Mouse (Mus musculus): ENCODE measurements around the gene Aplnr. TPM values are rescaled to one million over a fixed set of nuclear protein-coding genes. Genes with fewer than 3 reads are reported as not detected.

The Aplnr gene
- polyA plus RNA-seq, 1 experiment: not detected

DNA sequence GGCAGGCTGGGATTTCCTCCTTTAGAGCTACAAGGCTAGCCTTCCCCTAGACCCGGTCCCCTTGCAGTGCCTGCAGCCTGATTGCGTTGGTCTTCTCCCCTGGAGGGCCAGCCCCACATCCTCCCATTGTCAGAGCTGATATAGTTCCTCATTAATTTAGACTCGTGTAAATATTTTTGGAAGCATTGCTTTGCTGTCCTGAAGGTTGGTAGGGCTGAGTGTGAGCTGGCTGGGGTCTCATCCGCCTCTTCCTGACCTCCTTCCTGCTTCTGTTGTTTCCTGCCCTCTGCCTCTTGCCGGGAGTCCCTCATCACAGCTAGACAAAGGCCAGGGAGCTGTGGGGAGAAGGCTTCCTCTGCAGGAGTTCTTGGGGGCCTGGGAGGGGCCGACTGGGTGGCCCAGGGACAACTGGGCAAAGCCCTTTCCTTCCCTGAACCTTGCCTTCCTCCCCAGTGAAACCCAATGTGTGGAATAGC, 6.5 kb upstream of the Aplnr start:
- TF ChIP-seq GATA1 (IDR thresholded peaks at IDR 0.05; ENCODE audit: low read length): no peak

DNA sequence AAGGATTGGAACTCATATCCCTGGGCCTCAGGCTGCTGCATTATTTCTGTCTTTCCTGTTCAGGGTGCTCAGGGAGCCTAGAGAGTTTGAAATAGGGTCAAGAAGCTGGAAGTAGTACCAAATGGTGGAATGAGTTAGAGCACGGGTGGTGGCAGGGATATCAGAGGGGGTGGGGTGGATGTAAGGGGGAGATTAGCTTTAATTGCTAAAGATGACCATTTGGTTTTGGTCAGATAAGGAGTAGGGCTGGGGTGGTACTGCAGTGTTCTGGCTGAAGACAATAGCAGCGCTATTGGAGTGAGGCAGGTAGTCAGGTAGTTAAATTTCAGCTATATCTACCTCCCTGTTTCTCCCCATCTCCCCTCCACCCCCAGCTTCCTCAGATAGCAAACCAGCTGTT, 4.8 kb upstream of the Aplnr start:
- no peak for TF ChIP-seq GATA1 (IDR thresholded peaks at IDR 0.05; ENCODE audit: low read length)

DNA sequence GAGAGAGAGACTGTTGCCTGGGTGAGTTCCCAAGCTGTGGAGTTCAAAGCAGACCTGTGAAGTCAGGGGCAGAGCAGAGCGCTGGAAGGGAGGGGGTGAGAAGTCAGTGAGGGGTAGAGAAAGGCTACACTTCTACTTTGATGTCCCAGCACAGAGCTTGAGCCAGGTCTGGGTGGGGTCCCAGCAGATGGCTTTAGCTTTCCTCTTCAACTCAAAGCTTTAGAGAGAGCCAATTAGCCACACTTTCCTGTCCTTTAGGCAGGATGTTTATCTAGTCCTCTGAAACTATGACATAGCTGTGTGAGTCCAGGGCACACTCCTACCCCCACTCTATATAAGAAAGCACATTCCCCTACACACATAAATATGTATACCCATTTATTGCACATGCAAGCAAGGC, 4.3 kb upstream of the Aplnr start:
- no peak for TF ChIP-seq GATA1 (IDR thresholded peaks at IDR 0.05; ENCODE audit: low read length)

DNA sequence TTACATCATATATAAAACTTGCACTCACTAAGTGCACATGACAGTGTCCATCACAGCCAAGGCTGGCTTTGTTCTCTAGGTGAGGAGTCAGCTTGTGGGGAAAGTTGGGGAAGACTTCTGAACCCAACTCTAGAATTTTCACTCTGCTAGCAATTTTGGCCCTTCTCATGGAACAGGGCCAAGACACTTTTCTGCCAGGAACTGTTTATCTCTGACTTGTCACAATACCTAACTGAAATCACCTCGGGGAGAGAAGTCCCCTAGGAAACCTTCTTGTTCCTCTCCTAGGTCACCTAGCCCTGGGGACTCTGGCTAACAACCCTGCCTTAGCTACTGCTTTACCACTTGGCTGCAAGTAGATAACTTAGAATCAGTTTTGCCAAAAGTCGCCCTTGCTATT, 3.8 kb upstream of the Aplnr start:
- no peak for TF ChIP-seq GATA1 (IDR thresholded peaks at IDR 0.05; ENCODE audit: low read length)

DNA sequence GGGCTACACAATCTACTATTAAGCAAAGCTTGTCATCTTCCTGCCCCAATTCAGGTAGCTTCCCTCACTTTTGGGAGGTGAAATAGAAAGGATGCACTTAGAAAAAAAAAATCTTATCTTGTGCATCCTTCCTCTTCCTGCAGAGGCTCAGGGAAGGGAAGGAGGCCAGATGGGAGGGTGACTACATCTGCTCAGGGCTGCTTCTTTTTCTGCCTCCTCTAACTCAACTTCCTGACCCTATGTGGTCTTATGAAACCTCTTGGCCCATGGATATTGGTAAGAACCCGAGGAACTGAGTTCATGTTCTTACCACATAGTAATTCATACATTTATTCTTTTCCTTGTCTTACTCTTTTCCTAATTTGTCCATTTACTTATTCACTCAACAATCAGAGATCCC, 926 bp upstream of the Aplnr start:
- TF ChIP-seq GATA1 (IDR thresholded peaks at IDR 0.05; ENCODE audit: low read length): no peak

DNA sequence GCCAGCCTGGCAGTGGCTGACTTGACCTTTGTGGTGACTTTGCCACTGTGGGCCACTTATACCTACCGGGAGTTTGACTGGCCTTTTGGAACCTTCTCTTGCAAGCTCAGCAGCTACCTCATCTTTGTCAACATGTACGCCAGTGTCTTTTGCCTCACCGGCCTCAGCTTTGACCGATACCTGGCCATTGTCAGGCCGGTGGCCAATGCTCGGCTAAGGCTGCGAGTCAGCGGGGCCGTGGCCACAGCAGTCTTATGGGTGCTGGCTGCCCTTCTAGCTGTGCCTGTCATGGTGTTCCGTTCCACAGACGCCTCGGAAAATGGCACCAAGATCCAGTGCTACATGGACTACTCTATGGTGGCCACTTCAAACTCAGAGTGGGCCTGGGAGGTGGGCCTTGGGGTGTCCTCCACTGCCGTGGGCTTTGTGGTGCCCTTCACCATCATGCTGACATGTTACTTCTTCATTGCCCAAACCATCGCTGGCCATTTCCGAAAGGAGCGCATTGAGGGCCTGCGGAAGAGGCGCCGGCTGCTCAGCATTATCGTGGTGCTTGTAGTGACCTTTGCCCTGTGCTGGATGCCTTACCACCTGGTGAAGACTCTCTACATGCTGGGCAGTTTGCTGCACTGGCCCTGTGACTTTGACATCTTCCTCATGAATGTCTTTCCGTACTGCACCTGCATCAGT, 951 bp downstream of the Aplnr start:
- TF ChIP-seq GATA1 (IDR thresholded peaks at IDR 0.05; ENCODE audit: low read length): no peak

DNA sequence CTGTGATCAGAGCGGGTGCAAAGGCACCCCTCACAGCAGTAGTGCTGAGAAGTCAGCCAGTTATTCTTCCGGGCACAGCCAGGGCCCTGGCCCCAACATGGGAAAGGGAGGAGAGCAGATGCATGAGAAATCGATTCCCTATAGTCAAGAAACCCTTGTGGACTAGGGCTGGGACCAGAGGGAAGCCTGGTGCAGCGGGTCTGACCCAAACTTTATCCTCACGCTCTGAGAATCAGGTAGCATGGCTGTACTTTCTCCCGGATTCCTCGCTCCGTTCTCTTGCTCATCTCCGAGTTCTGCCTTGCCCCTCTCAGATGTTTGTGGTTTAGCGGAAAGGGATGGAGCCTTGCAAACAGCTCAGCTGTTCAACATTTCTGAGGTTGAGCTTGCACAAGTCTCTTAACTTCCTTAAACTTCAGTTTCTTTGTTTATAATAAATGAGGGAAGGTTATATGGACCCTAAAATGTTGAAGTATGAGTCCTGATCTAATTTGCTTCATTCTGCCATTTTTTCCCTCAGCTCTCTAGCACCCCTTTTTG, 1.6 kb downstream of the Aplnr start:
- TF ChIP-seq GATA1 (IDR thresholded peaks at IDR 0.05; ENCODE audit: low read length): no peak

DNA sequence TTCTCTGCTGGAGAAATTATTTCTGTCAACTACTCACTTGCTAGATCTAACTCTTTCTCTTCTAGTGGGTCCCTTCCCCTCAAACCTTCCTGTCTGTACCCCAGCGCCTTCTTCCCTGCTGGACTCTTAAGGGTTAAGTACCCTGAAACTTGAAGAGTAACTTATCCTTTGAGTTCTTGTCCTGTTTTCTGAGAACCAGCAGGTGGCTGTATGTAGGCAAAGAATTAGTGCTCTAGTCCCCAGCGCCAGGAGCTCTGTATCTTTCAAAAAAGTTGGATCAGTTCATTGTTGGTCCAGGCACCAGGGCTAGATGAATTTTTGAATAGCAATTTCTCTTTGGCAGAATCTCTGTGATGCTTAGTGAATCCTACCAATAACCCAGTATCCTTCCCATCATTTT, 2.1 kb downstream of the Aplnr start:
- no peak for TF ChIP-seq GATA1 (IDR thresholded peaks at IDR 0.05; ENCODE audit: low read length)

DNA sequence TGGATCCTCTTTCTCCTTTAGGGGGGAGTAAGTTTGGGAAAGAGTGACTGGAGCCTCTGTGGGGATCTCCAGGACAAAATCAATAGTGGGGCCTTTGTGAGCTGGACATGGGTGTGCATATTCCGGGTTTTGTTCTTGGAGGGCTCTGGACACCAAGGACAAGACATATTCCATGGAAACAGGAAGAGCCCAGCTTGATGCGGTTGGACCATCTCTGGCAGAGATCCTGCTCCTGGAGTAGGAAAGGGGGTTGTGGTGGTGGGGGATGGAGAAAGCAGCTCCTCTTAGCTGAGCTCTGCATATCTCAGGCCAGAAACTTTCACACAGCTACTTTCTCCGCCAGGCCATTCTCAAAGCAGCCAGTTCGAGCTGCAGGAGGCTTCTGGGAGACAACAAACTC, 3.4 kb downstream of the Aplnr start:
- no peak for TF ChIP-seq GATA1 (IDR thresholded peaks at IDR 0.05; ENCODE audit: low read length)

DNA sequence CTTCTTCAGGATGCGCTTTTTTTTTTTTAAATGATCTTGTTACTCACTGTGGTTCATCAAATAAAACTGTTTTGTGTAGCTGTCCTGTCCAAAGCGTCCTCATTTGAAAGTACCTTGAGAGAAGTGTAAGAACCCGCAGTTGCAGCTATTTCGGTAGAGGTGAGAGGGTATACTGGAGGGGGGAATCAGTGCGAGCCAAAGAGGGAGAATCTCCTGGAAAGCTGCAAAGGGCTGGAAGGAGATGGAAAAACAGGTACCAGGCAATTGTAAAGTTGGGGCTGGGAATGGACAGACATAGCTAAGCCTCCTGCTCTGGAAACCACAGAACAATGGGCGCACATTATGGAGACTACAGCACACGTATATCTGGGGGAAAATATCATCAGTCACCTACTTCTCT, 3.8 kb downstream of the Aplnr start:
- TF ChIP-seq GATA1 (IDR thresholded peaks at IDR 0.05; ENCODE audit: low read length): no peak

DNA sequence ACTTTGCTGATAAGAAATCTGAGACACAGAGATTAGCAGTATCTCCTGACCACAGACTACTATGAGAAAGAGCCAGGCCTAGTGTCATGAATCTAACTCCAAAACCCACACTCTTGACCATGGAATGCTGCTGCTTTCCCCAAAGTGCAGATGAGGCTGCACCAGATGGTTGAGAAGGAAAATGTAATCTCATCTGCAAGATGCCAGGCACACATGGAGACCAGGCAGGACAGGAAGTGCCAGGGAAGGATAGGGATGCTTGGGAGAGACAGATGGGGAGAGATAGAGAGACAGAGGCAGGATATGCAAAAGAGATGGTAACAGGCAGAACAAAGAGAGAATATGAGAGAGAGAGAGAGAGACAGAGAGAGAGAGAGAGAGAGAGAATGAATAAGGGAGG, 4.8 kb downstream of the Aplnr start:
- no peak for TF ChIP-seq GATA1 (IDR thresholded peaks at IDR 0.05; ENCODE audit: low read length)

DNA sequence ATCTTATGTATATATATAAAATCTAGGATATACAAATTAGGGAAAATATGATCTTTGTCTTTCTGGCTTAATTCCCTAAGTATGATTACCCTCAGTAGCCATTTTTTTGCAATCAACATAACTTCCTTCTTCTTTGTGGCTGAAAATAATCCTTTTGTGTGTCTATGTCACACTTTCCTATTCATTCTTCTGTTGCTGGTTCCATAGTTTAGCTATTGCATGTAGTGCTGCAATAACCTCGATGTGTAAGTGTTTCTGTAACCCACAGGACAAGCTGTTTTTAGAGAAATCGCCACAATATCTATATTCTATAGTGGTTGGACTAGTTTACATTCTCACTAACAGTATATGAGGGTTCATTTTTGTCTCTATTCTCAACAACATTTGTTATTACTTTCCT, 8.9 kb downstream of the Aplnr start:
- TF ChIP-seq GATA1 (IDR thresholded peaks at IDR 0.05; ENCODE audit: low read length): no peak

DNA sequence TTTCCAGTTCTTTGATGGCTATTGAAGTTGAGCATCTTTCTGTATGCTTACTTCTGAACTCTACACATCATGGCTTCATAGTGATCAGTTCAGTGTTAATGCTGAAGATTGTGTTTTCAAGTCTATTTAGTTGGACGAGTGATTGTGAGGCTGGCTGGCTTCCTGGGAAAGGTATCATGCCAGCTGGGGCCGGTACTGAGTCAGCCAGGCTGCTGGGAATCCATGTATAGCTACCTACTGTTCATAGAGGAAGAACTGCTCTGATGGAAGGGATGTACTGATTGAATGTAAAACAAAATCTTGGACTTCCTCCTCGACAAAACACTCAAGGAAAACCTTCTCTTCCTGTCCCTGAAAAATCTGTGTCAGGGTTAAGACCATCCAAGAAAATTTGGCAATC, 9.3 kb downstream of the Aplnr start:
- TF ChIP-seq GATA1 (IDR thresholded peaks at IDR 0.05; ENCODE audit: low read length): no peak

DNA sequence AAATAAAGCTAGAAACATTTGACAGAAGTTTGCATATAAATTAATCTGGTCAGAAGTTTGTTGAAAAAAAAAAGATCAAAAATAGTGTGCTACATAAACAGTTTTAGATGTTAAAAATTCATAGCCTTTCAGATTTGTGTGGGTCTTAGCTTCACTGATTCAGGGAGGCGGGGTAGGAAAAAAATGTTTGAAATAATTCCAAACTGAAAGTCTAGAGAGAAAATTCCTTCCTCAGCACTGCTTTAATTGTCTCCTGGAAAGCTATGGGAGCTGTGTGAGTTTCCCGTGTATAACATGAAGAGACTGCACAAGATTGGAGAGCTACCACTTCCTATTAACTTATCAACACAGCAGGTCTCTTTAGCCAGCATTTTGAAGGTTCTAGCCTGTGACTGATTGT, 11.5 kb downstream of the Aplnr start:
- no peak for TF ChIP-seq GATA1 (IDR thresholded peaks at IDR 0.05; ENCODE audit: low read length)

DNA sequence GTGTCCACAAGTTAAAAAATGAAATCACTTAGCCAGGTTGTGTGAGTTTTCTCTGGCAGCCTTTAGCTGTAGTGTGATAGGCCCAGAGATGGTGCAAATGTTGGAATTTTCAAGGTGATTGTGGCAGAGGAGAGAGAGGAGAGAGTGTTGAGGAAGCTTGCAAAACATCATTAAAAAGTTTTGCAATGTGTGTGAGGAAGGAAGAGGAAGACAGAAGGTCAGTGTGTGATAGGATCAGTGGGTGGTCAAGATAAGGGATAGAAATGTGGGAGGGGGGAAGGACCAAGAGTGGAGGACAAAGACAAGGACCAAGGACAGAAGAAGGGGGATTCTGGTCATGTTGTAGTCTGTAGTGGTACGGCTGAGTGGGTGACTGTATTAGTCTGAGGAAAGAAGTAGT, 14.3 kb downstream of the Aplnr start:
- TF ChIP-seq GATA1 (IDR thresholded peaks at IDR 0.05; ENCODE audit: low read length): no peak

DNA sequence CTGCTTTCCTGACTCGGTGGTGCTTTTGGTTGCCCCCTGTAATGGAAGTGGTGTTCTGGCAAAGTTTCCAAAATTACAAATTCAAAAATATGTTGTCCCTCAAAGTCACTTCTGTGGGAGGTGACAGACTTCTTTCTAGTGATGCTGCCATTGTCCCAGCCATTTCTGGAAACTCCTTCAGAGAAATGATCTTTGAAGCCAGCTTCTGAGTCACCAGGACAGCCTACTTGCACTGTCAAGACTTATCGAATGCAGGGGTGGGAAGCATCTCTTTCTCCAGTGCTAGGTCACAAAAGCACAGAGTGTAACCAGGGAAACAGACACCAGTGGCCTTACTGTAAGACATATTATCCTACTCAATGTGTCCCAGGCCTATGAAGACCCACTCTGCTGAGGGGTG, 15.2 kb downstream of the Aplnr start:
- TF ChIP-seq GATA1 (IDR thresholded peaks at IDR 0.05; ENCODE audit: low read length): no peak

DNA sequence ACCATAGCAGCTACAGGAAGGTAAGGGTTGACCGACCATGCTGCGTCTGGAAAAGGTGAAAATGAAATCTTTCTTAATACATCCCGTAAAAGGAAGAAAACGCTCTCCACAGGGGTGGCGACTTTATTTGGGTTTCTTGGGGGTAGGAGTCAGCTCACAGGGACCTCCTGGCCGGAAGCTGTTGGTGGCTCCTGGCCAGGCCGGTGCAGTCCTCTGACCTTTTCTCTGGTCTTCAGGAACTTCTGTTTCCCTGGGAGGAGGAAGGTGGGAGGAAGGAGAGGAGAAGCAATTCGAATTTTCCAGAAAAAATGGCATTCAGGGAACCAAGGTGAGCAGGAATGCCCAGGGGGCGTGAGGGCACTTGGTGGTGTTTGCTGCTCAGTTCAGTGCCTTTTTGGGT, 19.3 kb downstream of the Aplnr start:
- no peak for TF ChIP-seq GATA1 (IDR thresholded peaks at IDR 0.05; ENCODE audit: low read length)

DNA sequence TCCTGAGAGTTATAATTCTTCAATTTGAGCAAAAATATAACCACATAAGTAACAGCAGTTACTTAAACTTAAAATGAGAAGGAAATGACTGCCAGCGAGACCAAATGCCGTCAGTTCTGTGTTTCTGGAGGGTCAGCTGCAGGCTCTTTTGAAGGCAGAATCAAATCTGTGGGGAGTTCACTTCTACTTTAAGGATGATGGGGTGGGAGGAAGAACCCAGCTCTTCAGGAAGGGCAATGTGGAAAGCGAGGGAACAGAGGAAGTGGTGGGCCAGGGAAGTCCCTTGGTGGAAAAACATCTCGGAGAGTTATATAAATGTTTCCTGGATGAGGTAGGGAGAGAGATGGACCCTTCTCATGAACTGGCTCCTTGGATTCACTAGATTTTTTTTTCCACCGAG, 20.1 kb downstream of the Aplnr start:
- TF ChIP-seq GATA1 (IDR thresholded peaks at IDR 0.05; ENCODE audit: low read length): no peak

Data from G1E-ER4 (cell line).